In the genomic region with DNA sequence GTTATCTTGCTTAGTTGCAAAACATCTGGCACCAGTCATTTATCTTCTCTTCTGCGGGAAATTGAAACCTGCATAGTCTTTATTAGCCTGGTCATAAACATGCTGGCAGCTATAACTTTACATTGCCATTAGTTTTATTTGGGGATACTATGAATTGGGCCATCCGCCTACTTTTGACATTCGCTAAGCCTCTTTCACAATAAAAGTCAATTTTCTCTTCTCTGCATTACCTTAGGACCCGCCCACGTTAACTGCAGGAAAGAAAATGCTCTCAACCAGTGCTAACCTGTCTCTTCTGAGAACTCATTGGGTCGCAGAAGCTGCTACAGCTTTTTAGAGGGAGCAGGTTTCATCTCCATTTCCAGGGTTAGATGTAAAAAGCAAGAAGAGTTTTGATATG, we compare ENCODE assay signal across 20 mouse cellular contexts. TPM values are rescaled to one million over a fixed set of nuclear protein-coding genes. Genes with fewer than 3 reads are reported as not detected.
"Had no signal": no experiment of that assay in that cellular context is flagged by ENCODE, and none has a peak within 500 bp of the region (broad histone marks: within the 10 kb centered on the region; RNA-seq: fewer than 3 reads in every experiment).

No protein-coding gene starts in this region.

- H3K27me3 ChIP-seq: lung, embryonic 15.5 days; midbrain, embryonic 12.5 days; neural tube, embryonic 13.5 days; neural tube, embryonic 15.5 days had no signal

- H3K27ac ChIP-seq: lung, embryonic 15.5 days; midbrain, embryonic 10.5 days; midbrain, embryonic 12.5 days; neural tube, embryonic 13.5 days; neural tube, embryonic 15.5 days had no signal

- H3K4me2 ChIP-seq: lung, embryonic 15.5 days; midbrain, embryonic 12.5 days; neural tube, embryonic 13.5 days; neural tube, embryonic 15.5 days had no signal

- H3K36me3 ChIP-seq: lung, embryonic 15.5 days; midbrain, embryonic 10.5 days; midbrain, embryonic 12.5 days; neural tube, embryonic 13.5 days; neural tube, embryonic 15.5 days had no signal

- DNase-seq: liver, postnatal 0 days; lung, adult 2 months; lung, postnatal 10 days; lung, postnatal 4 days; midbrain, embryonic 14.5 days; retina, postnatal 1 day; right cerebral cortex, adult 18-20 months; right cerebral cortex, postnatal 25 days; right cerebral cortex, postnatal 4 days; spleen, adult 18-20 months; thymus, adult 18-20 months; thymus, postnatal 14 days; thymus, postnatal 36 days had no signal

- H3K9me3 ChIP-seq: lung, embryonic 15.5 days; midbrain, embryonic 10.5 days; midbrain, embryonic 12.5 days; neural tube, embryonic 13.5 days; neural tube, embryonic 15.5 days had no signal

- H3K9ac ChIP-seq: liver, postnatal 0 days; lung, embryonic 15.5 days; midbrain, embryonic 12.5 days; neural tube, embryonic 13.5 days; neural tube, embryonic 15.5 days had no signal

- H3K4me3 ChIP-seq: lung, embryonic 15.5 days; midbrain, embryonic 10.5 days; midbrain, embryonic 12.5 days; myocyte; neural tube, embryonic 13.5 days; neural tube, embryonic 15.5 days had no signal

- H3K4me1 ChIP-seq: lung, embryonic 15.5 days; midbrain, embryonic 12.5 days had no signal

- ATAC-seq: liver, postnatal 0 days; midbrain, embryonic 16.5 days had no signal

RNA-seq across cellular contexts. Expression of gene Tmem156, which starts 23.8 kb away (rescaled TPM):
- polyA plus RNA-seq: midbrain, embryonic 10.5 days; midbrain, embryonic 14.5 days; midbrain, embryonic 16.5 days; neural tube, embryonic 13.5 days; neural tube, embryonic 15.5 days had no signal
